Mouse (Mus musculus): Measurements from ENCODE around the gene Tgfbr3. TPM values are rescaled to one million over a fixed set of nuclear protein-coding genes. Genes with fewer than 3 reads are reported as not detected.

Gene Tgfbr3
- polyA plus RNA-seq (2015; fragmentation: Nextera tagmentation; extraction: Ambion mirVana): 18.7 and 19.4 TPM in 2 replicates

GRCm38 (mm10) chr5:107289234-107289764, at the start of gene Tgfbr3:
Gene Tgfbr3, minus strand, starts transcription at chr5:107289629.

GRCm38 (mm10) chr5:107330916-107331421, 41.5 kb upstream of the Tgfbr3 start, which contains the start of gene Brdt:
Gene Brdt, plus strand, starts transcription at chr5:107331159.

Other genes with a start within 250 kb of the Tgfbr3 start
- gene Brdt, start 41.5 kb upstream of the Tgfbr3 start, polyA plus RNA-seq (2015; fragmentation: Nextera tagmentation; extraction: Ambion mirVana): 0.65 and 1.3 TPM in 2 replicates
- gene Ephx4, start 113.1 kb upstream of the Tgfbr3 start, polyA plus RNA-seq (2015; fragmentation: Nextera tagmentation; extraction: Ambion mirVana): 0.29 and 0.54 TPM in 2 replicates
- not detected in 2 replicates for gene Lpcat2b, start 141.9 kb upstream of the Tgfbr3 start, polyA plus RNA-seq (2015; fragmentation: Nextera tagmentation; extraction: Ambion mirVana)
- 1.8 and 2.1 TPM in 2 replicates for gene Btbd8, start 148.4 kb upstream of the Tgfbr3 start, polyA plus RNA-seq (2015; fragmentation: Nextera tagmentation; extraction: Ambion mirVana)
- 0.07 TPM in 2 replicates for gene Gm42669, start 218.0 kb upstream of the Tgfbr3 start, polyA plus RNA-seq (2015; fragmentation: Nextera tagmentation; extraction: Ambion mirVana)
- gene 1700028K03Rik, start 245.1 kb upstream of the Tgfbr3 start, polyA plus RNA-seq (2015; fragmentation: Nextera tagmentation; extraction: Ambion mirVana): 0.02 and 0.07 TPM in 2 replicates

All from urinary bladder, postnatal 0 days (tissue).